Mouse (Mus musculus) kidney, postnatal 4 days (tissue): Measurements from ENCODE around the gene Tead2.

Experiments
- DNase-seq, 2 experiments: peaks; one replicate each; pipeline ENCODE4 v3.0.0; 2021; ENCODE audit warnings: mixed read lengths in 2 of 2

The Tead2 gene

DNA sequence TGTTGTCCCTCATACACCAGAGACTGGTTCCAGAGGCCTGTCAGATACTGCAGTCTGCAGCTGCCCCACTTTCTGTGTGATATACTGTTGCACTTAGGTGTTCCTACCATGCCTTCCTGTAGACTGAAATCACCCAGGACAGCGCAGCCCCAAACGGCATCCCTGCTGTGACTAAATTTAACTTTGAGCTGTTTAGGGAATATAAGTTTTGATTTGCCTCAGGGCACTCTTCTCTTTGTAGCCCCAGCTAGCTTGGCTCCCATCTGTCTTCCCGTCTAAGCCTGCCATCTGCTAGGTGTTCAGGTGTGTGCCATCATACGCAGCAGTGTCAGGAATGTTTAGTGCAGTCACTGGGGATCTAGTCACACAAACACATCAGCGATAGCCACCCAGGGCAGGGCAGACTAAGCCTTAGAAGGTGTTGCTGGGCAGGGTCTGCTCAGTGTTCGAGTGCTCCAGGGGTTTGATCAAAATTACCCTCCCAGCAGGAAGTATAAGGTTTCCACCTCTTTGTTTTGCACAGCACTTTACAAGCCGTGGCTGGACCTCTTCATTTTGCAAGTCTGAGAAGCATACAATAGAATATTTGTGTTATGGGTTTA lies 47.6 kb downstream of the Tead2 start:
- DNase-seq, result no peak

DNA sequence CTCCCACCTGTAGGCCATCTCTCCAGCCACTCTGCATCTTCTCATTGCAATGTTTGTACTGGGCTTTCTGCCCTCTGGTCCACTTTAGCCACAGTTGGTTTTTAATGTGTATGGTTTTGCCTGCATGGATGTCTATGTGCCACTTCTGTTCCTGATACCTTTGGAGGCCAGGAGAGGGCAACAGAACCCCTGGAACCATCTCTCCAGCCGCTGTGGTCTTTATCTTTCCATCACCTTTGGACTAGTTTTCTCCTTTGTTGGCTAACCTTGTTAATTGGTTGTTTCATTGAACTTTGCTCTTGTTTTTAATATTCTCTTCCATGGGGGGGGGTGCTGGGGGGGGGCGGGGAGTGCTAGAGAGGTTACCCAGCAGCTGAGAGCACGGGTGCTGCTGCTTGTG lies 48.8 kb downstream of the Tead2 start:
- no peak for DNase-seq

DNA sequence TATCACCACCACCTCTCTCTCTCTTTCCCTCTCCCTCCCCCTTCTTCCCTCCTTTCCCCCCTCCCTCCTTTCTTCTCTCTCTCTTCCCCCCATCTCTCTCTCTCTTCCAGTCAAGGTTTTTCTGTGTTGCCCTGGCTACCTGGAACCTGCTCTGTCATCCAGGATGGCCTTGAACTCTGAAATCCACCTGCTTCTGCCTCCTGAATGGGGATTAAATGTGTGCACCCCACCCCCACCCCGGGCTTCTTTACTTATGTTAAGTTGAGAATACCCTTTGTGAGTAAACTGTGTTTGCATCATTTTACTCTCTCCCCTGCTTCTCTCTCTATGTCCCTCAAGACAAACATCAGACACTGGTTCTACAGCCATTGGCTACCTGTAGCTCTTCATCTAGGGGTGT lies 50.0 kb downstream of the Tead2 start:
- no peak for DNase-seq

DNA sequence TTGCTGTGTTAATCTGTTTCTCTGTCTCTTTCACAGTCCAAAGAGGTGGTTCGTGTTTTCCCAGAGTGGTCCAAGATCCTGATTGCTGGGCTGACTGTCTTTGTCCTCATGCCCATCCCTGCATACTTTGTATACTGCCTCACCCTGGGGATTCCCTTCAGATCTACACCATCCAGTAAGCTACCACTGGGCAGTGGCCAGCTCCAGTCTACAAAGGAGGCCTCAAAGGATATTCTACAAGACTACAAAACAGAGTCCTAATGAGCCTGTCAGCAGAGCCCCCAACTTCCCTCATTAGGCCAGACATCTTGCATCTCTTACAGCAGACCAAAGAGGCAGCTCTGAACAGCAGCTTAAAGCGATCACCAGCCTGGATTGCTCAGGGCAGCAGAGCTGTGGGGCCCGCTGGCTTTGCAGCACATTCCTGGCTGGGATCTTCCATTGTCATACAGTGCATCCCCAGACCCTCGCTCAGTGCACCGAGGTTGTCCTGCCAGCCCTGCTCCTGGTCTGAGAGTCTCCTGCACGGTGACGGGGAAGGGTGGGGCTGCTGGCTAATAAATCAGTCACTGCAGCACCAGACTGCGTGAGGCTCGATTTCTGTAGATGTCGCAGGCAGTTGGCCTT lies 57.3 kb downstream of the Tead2 start:
- DNase-seq, result no peak

DNA sequence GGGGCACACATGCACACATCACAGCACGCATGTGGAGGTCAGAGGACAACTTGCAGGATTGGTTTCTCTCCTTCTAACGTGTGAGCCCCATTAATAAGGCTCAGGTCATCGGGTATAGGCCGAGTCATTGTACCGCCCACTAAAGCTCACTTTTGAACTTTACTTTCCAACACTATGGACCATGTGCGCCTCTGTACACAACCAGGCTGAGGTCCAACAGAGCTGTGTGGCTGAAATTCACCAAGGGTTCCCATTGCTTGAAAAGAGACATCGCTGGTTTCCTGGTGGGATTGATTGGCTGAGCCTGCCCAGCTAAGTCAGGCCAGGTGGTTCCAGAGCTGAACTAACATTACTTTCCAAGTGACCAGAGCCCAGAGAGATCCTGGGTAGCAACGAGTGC lies 58.1 kb downstream of the Tead2 start:
- no peak for DNase-seq

DNA sequence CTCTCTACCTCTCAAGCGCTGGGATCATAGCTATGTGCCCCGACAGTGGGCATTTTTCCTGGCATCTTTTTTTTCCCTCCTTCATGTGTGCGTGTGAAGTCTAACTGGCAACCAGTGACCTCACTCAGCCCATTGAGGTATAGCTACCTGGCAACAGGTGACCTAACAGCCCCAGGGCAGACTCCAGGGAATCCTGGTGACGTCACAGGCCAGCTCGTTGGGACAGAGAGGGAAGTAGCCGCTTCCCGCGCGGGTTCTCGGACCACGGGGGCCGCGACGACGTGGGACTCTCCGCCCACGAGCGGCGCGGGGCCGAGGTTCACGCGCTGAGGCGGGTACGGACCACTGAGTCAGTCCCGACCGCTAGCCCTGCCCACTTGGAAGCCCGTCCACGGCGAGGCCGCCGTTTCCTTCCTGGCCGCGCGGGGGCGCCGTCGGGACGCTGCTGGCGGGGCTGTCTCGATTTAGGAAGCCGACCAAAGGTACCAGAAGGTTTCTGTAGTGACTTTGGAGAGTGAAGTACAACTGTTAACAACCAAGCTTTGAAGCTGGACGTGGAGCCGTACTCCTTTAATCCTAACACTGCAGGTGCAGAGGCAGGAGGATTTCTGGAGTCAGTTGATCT lies 61.7 kb downstream of the Tead2 start, which contains the start of gene Slc6a21:
Gene Slc6a21 (plus strand): TSS at position 378 of the 625 bp plus-strand sequence.
- peak; percentile 83 to 87 for DNase-seq
